Mouse (Mus musculus) heart, postnatal 25 days (tissue): ENCODE measurements around the gene Nxph4. TPM values are rescaled to one million over a fixed set of nuclear protein-coding genes. Genes with fewer than 3 reads are reported as not detected.

ENCODE experiments used
- DNase-seq: peaks from one replicate; pipeline ENCODE4 v3.0.0; 2022; ENCODE audit warnings: low spot score
- intact Hi-C: fragments of 180-260 bp; cut with DNase I; formaldehyde crosslinking; loops from one replicate; pipeline ENCODE4 v1.15.1; 2025
- total RNA-seq, 2 experiments: library from RNA; stranded (reverse); gene quantifications; 2 replicates each; pipeline ENCODE4 v1.2.3; 2021

Gene Nxph4
- total RNA-seq, 2 experiments from 2014 or later: 0.31 to 0.34 TPM

DNA sequence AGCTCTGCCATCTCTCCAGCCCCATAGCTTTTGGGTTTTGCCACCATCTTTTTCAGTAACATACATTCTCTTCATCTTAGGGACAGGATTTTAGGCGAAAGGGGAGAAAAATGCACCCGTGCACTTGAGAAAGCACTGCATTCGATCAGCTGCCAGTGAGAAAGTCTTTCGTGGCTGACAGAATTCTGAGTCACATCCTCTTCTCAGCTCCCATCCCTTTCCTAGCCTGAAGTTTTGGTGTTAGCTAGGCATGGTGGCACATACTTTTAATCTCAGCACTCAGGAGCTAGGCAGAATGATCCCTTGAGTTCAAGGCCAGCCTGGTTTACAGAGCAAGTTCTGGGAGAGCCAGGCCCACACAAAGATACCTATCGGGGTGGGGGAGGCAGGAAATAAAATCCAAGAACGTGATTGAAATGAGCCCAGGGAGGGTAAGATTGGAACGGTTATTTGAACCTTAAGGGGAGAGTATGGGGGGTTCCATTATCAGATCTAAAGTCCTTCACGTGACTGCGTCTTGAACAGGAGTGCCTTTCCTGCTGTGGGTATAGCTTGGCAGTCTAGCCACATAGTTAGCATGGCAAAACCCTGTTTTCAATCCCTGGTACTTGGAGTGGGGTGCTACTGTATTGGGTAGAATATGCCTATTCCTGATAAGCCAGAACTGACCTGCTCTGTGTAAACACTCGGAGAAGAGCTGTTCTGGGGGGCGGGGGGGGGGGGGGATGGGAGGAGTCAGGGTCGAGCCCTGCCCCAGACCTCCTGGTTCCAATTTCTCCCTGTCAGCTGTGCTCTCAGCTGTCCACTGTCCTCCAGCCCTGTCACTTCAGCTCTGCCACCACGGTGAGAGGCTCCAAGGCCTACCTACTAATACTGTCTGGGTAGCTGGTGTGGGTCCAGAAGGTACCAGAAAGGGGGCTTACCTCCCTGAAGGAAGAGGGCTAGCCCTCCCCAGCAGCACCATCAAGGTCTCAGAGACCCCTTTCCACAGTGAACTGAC is 33.2 kb downstream of the Nxph4 start, which contains the start of gene Stac3:
Gene Stac3 (plus strand): TSS at position 793 of the 1,000 bp plus-strand sequence.
- no peak for DNase-seq
- intact Hi-C loops: no loop called here

DNA sequence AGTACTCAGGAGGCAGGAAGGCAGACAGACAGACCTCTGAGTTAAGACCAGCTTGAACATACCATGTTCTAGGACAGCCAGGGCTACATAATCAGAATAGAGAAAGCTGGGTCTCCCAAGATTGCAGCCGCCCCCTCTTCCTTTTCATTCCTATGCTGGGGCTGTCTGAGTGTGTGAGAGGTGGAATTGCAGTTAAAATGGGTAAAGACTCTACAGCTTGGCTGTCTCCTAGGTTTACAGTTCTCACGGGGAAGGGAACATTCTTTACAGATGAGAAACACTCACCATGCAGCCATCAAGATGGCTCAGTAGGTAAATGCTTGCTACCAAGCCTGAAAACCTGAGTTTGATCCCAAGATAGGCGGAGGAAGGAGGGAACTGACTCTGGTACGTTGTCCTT is 34.3 kb downstream of the Nxph4 start:
- intact Hi-C loops: no loop called here
- no peak for DNase-seq

GRCm38 (mm10) chr10:127499516-127499915 is 34.8 kb downstream of the Nxph4 start:
- DNase-seq: no peak
- intact Hi-C loops: no loop called here

DNA sequence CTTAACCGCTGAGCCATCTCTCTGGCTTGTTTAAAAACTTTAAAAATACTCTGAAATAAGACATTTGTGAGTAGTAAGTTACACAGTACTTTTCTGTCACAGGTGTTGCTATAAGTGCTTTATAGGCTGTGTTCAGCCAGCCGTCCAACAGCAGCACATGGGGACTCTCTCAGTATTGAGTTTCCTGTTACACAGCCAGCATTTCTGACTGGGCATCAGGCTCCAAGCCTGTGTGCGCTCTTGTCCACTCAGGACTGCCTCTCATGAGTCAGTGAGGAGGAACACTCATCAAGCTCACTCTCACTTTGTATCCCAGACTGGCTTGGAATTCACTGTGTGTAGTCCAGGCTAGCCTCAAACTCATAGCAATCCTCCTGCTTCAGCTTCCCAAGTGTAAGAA is 38.2 kb downstream of the Nxph4 start:
- intact Hi-C loops: no loop called here
- DNase-seq: no peak

- DNase-seq: no peak
- intact Hi-C loops: no loop called here
Observed at GRCm38 (mm10) chr10:127492118-127492517, 42.2 kb downstream of the Nxph4 start.

DNA sequence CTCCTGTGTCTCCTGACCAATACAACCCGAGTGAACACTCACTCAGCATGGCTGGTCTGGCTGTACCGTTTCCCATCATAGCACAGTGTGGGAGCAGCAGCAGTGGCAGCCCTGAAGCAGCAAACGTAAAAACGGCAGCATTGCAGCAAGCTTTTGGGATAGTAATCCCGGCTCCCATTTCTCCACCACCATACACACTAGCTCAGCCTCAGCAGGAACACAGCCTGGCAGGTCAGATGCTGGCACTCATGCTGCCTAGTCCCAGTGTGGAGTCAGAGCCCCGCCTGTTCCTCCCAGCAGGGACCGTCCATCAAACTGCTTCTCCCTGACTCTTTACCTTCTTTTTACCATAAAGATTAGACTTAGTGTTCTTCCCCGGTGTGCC is 43.2 kb downstream of the Nxph4 start:
- intact Hi-C loops: no loop called here
- DNase-seq: no peak

- no peak for DNase-seq
- intact Hi-C loops: no loop called here
Observed at GRCm38 (mm10) chr10:127490160-127491127, 43.9 kb downstream of the Nxph4 start.

DNA sequence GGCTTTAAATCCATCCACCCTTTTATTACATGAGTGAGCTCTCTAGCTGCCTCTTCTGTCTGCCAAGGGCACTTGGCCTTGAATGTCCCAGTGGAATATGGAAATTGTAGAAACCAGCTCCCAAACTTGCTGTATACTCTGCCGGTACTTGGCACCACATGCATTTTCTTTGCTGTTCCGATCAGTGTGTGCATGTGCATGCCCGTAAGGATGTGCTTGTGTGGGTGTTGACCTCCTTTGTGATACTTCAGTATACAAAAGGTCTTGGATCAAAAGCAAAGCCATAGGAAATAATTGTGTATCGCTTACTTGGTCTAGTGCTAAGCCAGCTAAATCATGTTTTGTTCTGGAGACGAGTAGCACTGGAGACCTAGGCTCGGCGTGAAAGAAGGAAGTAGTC is 45.5 kb downstream of the Nxph4 start:
- no peak for DNase-seq
- intact Hi-C loops: no loop called here

- no peak for DNase-seq
- intact Hi-C loops: no loop called here
Observed at GRCm38 (mm10) chr10:127485235-127485634, 49.1 kb downstream of the Nxph4 start.

GRCm38 (mm10) chr10:127480833-127481813 is 53.2 kb downstream of the Nxph4 start:
- intact Hi-C loops: no loop called here
- DNase-seq: peak; percentile 26

DNA sequence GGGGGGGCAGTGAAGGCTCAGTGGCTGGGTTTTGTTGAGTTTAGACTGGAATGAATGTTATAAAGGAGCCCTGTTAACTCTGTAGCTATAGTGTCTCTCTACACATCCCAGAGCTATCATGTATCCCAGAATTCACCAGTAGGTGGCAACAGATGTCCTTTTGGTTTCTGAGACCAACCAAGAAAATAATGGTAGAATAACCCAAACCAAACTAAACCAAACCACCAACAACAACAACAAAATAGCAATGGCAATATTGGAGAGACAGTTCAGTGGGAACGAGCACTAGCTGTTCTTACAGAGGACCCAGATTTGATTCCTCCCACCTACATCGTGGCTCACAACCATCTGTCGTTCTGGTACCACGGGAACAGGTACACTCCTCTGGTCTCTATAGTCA is 55.2 kb downstream of the Nxph4 start:
- no peak for DNase-seq
- intact Hi-C loops: no loop called here

- intact Hi-C loops: no loop called here
- no peak for DNase-seq
Observed at GRCm38 (mm10) chr10:127477301-127477700, 57.1 kb downstream of the Nxph4 start.

- intact Hi-C loops: no loop called here
- no peak for DNase-seq
Observed at GRCm38 (mm10) chr10:127476541-127476940, 57.8 kb downstream of the Nxph4 start.

Other genes starting within 250 kb of the Nxph4 start
- 10 to 100 TPM; 20.9 to 21.4 TPM for gene Mbd6, start 245.5 kb downstream of the Nxph4 start, total RNA-seq
- gene Mars, start 222.8 kb downstream of the Nxph4 start, total RNA-seq: 10 to 100 TPM; 37.9 to 38.9 TPM
- 1 to 10 TPM; 3.0 to 3.4 TPM for gene Arhgap9, start 212.6 kb downstream of the Nxph4 start, total RNA-seq
- gene Gli1, start 192.6 kb downstream of the Nxph4 start, total RNA-seq: 1 to 10 TPM in 1 of 2 experiments, under 1 TPM in 1; 0.89 to 1.1 TPM
- gene Inhbe, start 180.1 kb downstream of the Nxph4 start, total RNA-seq: not detected
- not detected for gene Inhbc, start 164.1 kb downstream of the Nxph4 start, total RNA-seq
- gene R3hdm2, start 154.2 kb downstream of the Nxph4 start, total RNA-seq: 100 to 1,000 TPM; 145 to 159 TPM
- gene Stac3, start 32.9 kb downstream of the Nxph4 start, total RNA-seq: under 1 TPM; 0.22 to 0.70 TPM
- gene Ndufa4l2, start 19.6 kb downstream of the Nxph4 start, total RNA-seq: 10 to 100 TPM; 22.6 to 33.1 TPM
- gene Shmt2, start 12.1 kb downstream of the Nxph4 start, total RNA-seq: 10 to 100 TPM; 44.3 TPM
- 10 to 100 TPM; 70.7 to 90.2 TPM for gene Lrp1, start 86.6 kb upstream of the Nxph4 start, total RNA-seq
- 10 to 100 TPM; 45.3 to 47.6 TPM for gene Stat6, start 108.4 kb upstream of the Nxph4 start, total RNA-seq
- 1 to 10 TPM; 3.4 to 4.4 TPM for gene Nemp1, start 132.3 kb upstream of the Nxph4 start, total RNA-seq
- gene Nab2, start 134.0 kb upstream of the Nxph4 start, total RNA-seq: 1 to 10 TPM; 5.6 to 7.0 TPM
- gene Myo1a, start 170.6 kb upstream of the Nxph4 start, total RNA-seq: under 1 TPM in 1 of 2 experiments, not detected in 1; 0.10 TPM
- gene Tac2, start 189.9 kb upstream of the Nxph4 start, total RNA-seq: not detected
- gene Zbtb39, start 205.0 kb upstream of the Nxph4 start, total RNA-seq: 1 to 10 TPM; 6.8 to 8.3 TPM
- 1 to 10 TPM; 3.4 to 3.8 TPM for gene Gpr182, start 217.2 kb upstream of the Nxph4 start, total RNA-seq
- under 1 TPM in 1 of 2 experiments, not detected in 1; 0.08 TPM for gene Rdh1, start 225.2 kb upstream of the Nxph4 start, total RNA-seq
- gene Rdh16f1, start 225.2 kb upstream of the Nxph4 start, total RNA-seq: under 1 TPM in 1 of 2 experiments, not detected in 1; 0.20 TPM
- not detected for gene Rdh9, start 241.8 kb upstream of the Nxph4 start, total RNA-seq